Mouse (Mus musculus): ENCODE measurements around the gene 2700049A03Rik.
A peak's percentile ranks its signal among the peaks of the same experiment; 100 is the strongest.
"Not testable (repeated sequence)": the region's sequence is repeated elsewhere in the genome, so short reads cannot be mapped to it uniquely, and the experiment has no call there.

The 2700049A03Rik gene

GRCm38 (mm10) chr12:71136130-71136973, at the start of gene 2700049A03Rik, which contains the start of gene Timm9:
2700049A03Rik (plus strand) TSS chr12:71136848.
Timm9 (minus strand) TSS chr12:71136684.
- DNase-seq (ENCODE audit: low read depth, low spot score), result peak; percentile 86

- DNase-seq (ENCODE audit: low read depth, low spot score), result not testable (repeated sequence)
Measured at GRCm38 (mm10) chr12:71104275-71104674, 32.4 kb upstream of the 2700049A03Rik start.

GRCm38 (mm10) chr12:71107216-71107771, 29.4 kb upstream of the 2700049A03Rik start:
- no peak for DNase-seq (ENCODE audit: low read depth, low spot score)

GRCm38 (mm10) chr12:71111331-71111730, 25.3 kb upstream of the 2700049A03Rik start, which contains the start of gene Tomm20l:
Tomm20l (plus strand) TSS chr12:71111428.
- no peak for DNase-seq (ENCODE audit: low read depth, low spot score)

GRCm38 (mm10) chr12:71113074-71113473, 23.6 kb upstream of the 2700049A03Rik start:
- no peak for DNase-seq (ENCODE audit: low read depth, low spot score)

GRCm38 (mm10) chr12:71113675-71114288, 22.9 kb upstream of the 2700049A03Rik start:
- no peak for DNase-seq (ENCODE audit: low read depth, low spot score)

GRCm38 (mm10) chr12:71116411-71116810, 20.2 kb upstream of the 2700049A03Rik start:
- DNase-seq (ENCODE audit: low read depth, low spot score), result no peak

- no peak for DNase-seq (ENCODE audit: low read depth, low spot score)
Measured at GRCm38 (mm10) chr12:71122731-71123130, 13.9 kb upstream of the 2700049A03Rik start.

GRCm38 (mm10) chr12:71123286-71123685, 13.4 kb upstream of the 2700049A03Rik start:
- no peak for DNase-seq (ENCODE audit: low read depth, low spot score)

- DNase-seq (ENCODE audit: low read depth, low spot score), result no peak
Measured at GRCm38 (mm10) chr12:71135581-71135980, 1.1 kb upstream of the 2700049A03Rik start.

- peak; percentile 93 for DNase-seq (ENCODE audit: low read depth, low spot score)
Measured at GRCm38 (mm10) chr12:71136974-71137491, 385 bp downstream of the 2700049A03Rik start.

GRCm38 (mm10) chr12:71137686-71138085, 1.0 kb downstream of the 2700049A03Rik start:
- no peak for DNase-seq (ENCODE audit: low read depth, low spot score)

GRCm38 (mm10) chr12:71139258-71139828, 2.7 kb downstream of the 2700049A03Rik start:
- DNase-seq (ENCODE audit: low read depth, low spot score), result no peak

GRCm38 (mm10) chr12:71141189-71141588, 4.5 kb downstream of the 2700049A03Rik start:
- DNase-seq (ENCODE audit: low read depth, low spot score), result no peak

- DNase-seq (ENCODE audit: low read depth, low spot score), result peak; percentile 16
Measured at GRCm38 (mm10) chr12:71147641-71148040, 11.0 kb downstream of the 2700049A03Rik start.

GRCm38 (mm10) chr12:71148801-71149200, 12.2 kb downstream of the 2700049A03Rik start:
- no peak for DNase-seq (ENCODE audit: low read depth, low spot score)

- no peak for DNase-seq (ENCODE audit: low read depth, low spot score)
Measured at GRCm38 (mm10) chr12:71149456-71149855, 12.8 kb downstream of the 2700049A03Rik start.

GRCm38 (mm10) chr12:71150167-71150566, 13.5 kb downstream of the 2700049A03Rik start:
- DNase-seq (ENCODE audit: low read depth, low spot score), result no peak

- no peak for DNase-seq (ENCODE audit: low read depth, low spot score)
Measured at GRCm38 (mm10) chr12:71154979-71155378, 18.3 kb downstream of the 2700049A03Rik start.

- no peak for DNase-seq (ENCODE audit: low read depth, low spot score)
Measured at GRCm38 (mm10) chr12:71157974-71158373, 21.3 kb downstream of the 2700049A03Rik start.

- DNase-seq (ENCODE audit: low read depth, low spot score), result no peak
Measured at GRCm38 (mm10) chr12:71164410-71164809, 27.8 kb downstream of the 2700049A03Rik start.

GRCm38 (mm10) chr12:71169911-71170310, 33.3 kb downstream of the 2700049A03Rik start:
- no peak for DNase-seq (ENCODE audit: low read depth, low spot score)
